Mouse (Mus musculus): ENCODE results near the gene Best1. TPM values are rescaled to one million over a fixed set of nuclear protein-coding genes. Genes with fewer than 3 reads are reported as not detected.

Gene Best1
- polyA plus RNA-seq, 1 experiment from 2014 or later: 0.24 TPM

- no peaks in the 10 kb centered on the region for H3K9me3 ChIP-seq (ENCODE audit: control insufficient read depth, low read length)
- H3K4me1 ChIP-seq (ENCODE audit: control insufficient read depth in 2 of 2, insufficient read depth in 2 of 2, low read length in 2 of 2): peaks cover 52 to 83% of the 10 kb centered on the region in 2 experiments
- peak overlapping the region; percentile 57 to 82 for H3K4me3 ChIP-seq (ENCODE audit: control insufficient read depth in 1 of 2, insufficient read depth in 1 of 2, low read depth in 1 of 2, low read length in 2 of 2)
- WGBS: 41% methylated on average over 4 of the region's 4 CpGs
- H3K27me3 ChIP-seq (ENCODE audit: control insufficient read depth, insufficient read depth, low read length): no peaks in the 10 kb centered on the region
- peak overlapping the region; percentile 87 for H3K4me2 ChIP-seq (ENCODE audit: low read length)
- peaks cover 16% of the 10 kb centered on the region for H3K36me3 ChIP-seq (ENCODE audit: control insufficient read depth, insufficient read depth, low read length)
- H3K27ac ChIP-seq (replicated peaks in 1 of 2; ENCODE audit: control insufficient read depth in 1 of 2, insufficient read depth in 1 of 2, low read depth in 2 of 2, low read length in 2 of 2): peak overlapping the region; percentile 97
- no peak for ATAC-seq (ENCODE audit: insufficient number of reproducible peaks, insufficient read depth, low FRiP score, low read depth)
- peak overlapping the region; percentile 83 for H3K9ac ChIP-seq (ENCODE audit: low read length)
Measured at GRCm38 (mm10) chr19:10042816-10043215, 41.4 kb upstream of the Best1 start.

- Histone ChIP-seq H3K4me2 (ENCODE audit: low read length) (peak overlapping the region; percentile 87), H3K27me3 (ENCODE audit: control insufficient read depth, insufficient read depth, low read length) (no peaks in the 10 kb centered on the region), H3K27ac (replicated peaks in 1 of 2; ENCODE audit: control insufficient read depth in 1 of 2, insufficient read depth in 1 of 2, low read depth in 2 of 2, low read length in 2 of 2) (peak overlapping the region; percentile 97), H3K9ac (ENCODE audit: low read length) (peak overlapping the region; percentile 83), H3K4me3 (ENCODE audit: control insufficient read depth in 1 of 2, insufficient read depth in 1 of 2, low read depth in 1 of 2, low read length in 2 of 2) (peak overlapping the region; percentile 57 to 82), H3K4me1 (ENCODE audit: control insufficient read depth in 2 of 2, insufficient read depth in 2 of 2, low read length in 2 of 2) (peaks cover 49 to 87% of the 10 kb centered on the region in 2 experiments), H3K9me3 (ENCODE audit: control insufficient read depth, low read length) (no peaks in the 10 kb centered on the region), H3K36me3 (ENCODE audit: control insufficient read depth, insufficient read depth, low read length) (peaks cover 16% of the 10 kb centered on the region)
- ATAC-seq (ENCODE audit: insufficient number of reproducible peaks, insufficient read depth, low FRiP score, low read depth): peak; percentile 19; the same call in 1 of the 2 replicates
- WGBS: 17% methylated on average over 6 of the region's 6 CpGs
Measured at GRCm38 (mm10) chr19:10042232-10042631, 40.8 kb upstream of the Best1 start.

GRCm38 (mm10) chr19:10041388-10042148 is 40.1 kb upstream of the Best1 start, which contains the start of gene Fads3:
Gene Fads3, plus strand, starts transcription at chr19:10041569.
- H3K9ac ChIP-seq (ENCODE audit: low read length): peak within 1 kb of the TSS; percentile 83
- peak within 1 kb of the TSS; percentile 97 for H3K27ac ChIP-seq (replicated peaks in 1 of 2; ENCODE audit: control insufficient read depth in 1 of 2, insufficient read depth in 1 of 2, low read depth in 2 of 2, low read length in 2 of 2)
- no peaks in the 10 kb centered on the region for H3K9me3 ChIP-seq (ENCODE audit: control insufficient read depth, low read length)
- no peaks in the 10 kb centered on the region for H3K27me3 ChIP-seq (ENCODE audit: control insufficient read depth, insufficient read depth, low read length)
- ATAC-seq (ENCODE audit: insufficient number of reproducible peaks, insufficient read depth, low FRiP score, low read depth): peak; percentile 81
- peak within 1 kb of the TSS; percentile 87 for H3K4me2 ChIP-seq (ENCODE audit: low read length)
- peak within 1 kb of the TSS; percentile 57 to 82 for H3K4me3 ChIP-seq (ENCODE audit: control insufficient read depth in 1 of 2, insufficient read depth in 1 of 2, low read depth in 1 of 2, low read length in 2 of 2)
- WGBS: under 1% methylated on average over 64 of the region's 69 CpGs
- peaks cover 16% of the 10 kb centered on the region for H3K36me3 ChIP-seq (ENCODE audit: control insufficient read depth, insufficient read depth, low read length)
- peaks cover 43 to 83% of the 10 kb centered on the region in 2 experiments for H3K4me1 ChIP-seq (ENCODE audit: control insufficient read depth in 2 of 2, insufficient read depth in 2 of 2, low read length in 2 of 2)

- Histone ChIP-seq H3K27ac (replicated peaks in 1 of 2; ENCODE audit: control insufficient read depth in 1 of 2, insufficient read depth in 1 of 2, low read depth in 2 of 2, low read length in 2 of 2) (peak overlapping the region; percentile 56 to 97), H3K36me3 (ENCODE audit: control insufficient read depth, insufficient read depth, low read length) (peaks cover 23% of the 10 kb centered on the region), H3K9ac (ENCODE audit: low read length) (peak overlapping the region; percentile 83), H3K27me3 (ENCODE audit: control insufficient read depth, insufficient read depth, low read length) (no peaks in the 10 kb centered on the region), H3K4me2 (ENCODE audit: low read length) (peak overlapping the region; percentile 87), H3K4me3 (ENCODE audit: control insufficient read depth in 1 of 2, insufficient read depth in 1 of 2, low read depth in 1 of 2, low read length in 2 of 2) (peak overlapping the region; percentile 57 to 82), H3K9me3 (ENCODE audit: control insufficient read depth, low read length) (no peaks in the 10 kb centered on the region), H3K4me1 (ENCODE audit: control insufficient read depth in 2 of 2, insufficient read depth in 2 of 2, low read length in 2 of 2) (peaks cover 37 to 76% of the 10 kb centered on the region in 2 experiments)
- 12% methylated on average over 19 of the region's 20 CpGs for WGBS
- no peak for ATAC-seq (ENCODE audit: insufficient number of reproducible peaks, insufficient read depth, low FRiP score, low read depth)
Measured at GRCm38 (mm10) chr19:10040866-10041387, 39.5 kb upstream of the Best1 start.

- H3K36me3 ChIP-seq (ENCODE audit: control insufficient read depth, insufficient read depth, low read length): peaks cover 19% of the 10 kb centered on the region
- no peak overlapping the region for H3K9ac ChIP-seq (ENCODE audit: low read length)
- H3K4me3 ChIP-seq (ENCODE audit: control insufficient read depth in 1 of 2, insufficient read depth in 1 of 2, low read depth in 1 of 2, low read length in 2 of 2): no peak overlapping the region
- H3K27ac ChIP-seq (replicated peaks in 1 of 2; ENCODE audit: control insufficient read depth in 1 of 2, insufficient read depth in 1 of 2, low read depth in 2 of 2, low read length in 2 of 2): peak overlapping the region; percentile 77 to 92
- 77% methylated on average over 2 of the region's 2 CpGs for WGBS
- ATAC-seq (ENCODE audit: insufficient number of reproducible peaks, insufficient read depth, low FRiP score, low read depth): no peak
- H3K9me3 ChIP-seq (ENCODE audit: control insufficient read depth, low read length): no peaks in the 10 kb centered on the region
- H3K4me1 ChIP-seq (ENCODE audit: control insufficient read depth in 2 of 2, insufficient read depth in 2 of 2, low read length in 2 of 2): peaks cover 38 to 68% of the 10 kb centered on the region in 2 experiments
- H3K27me3 ChIP-seq (ENCODE audit: control insufficient read depth, insufficient read depth, low read length): no peaks in the 10 kb centered on the region
- H3K4me2 ChIP-seq (ENCODE audit: low read length): peak overlapping the region; percentile 41
Measured at GRCm38 (mm10) chr19:10039615-10040014, 38.2 kb upstream of the Best1 start.

- no peaks in the 10 kb centered on the region for H3K9me3 ChIP-seq (ENCODE audit: control insufficient read depth, low read length)
- H3K27ac ChIP-seq (replicated peaks in 1 of 2; ENCODE audit: control insufficient read depth in 1 of 2, insufficient read depth in 1 of 2, low read depth in 2 of 2, low read length in 2 of 2): peak overlapping the region; percentile 77 to 92
- no peak for ATAC-seq (ENCODE audit: insufficient number of reproducible peaks, insufficient read depth, low FRiP score, low read depth)
- no peaks in the 10 kb centered on the region for H3K27me3 ChIP-seq (ENCODE audit: control insufficient read depth, insufficient read depth, low read length)
- peaks cover 36 to 61% of the 10 kb centered on the region in 2 experiments for H3K4me1 ChIP-seq (ENCODE audit: control insufficient read depth in 2 of 2, insufficient read depth in 2 of 2, low read length in 2 of 2)
- H3K4me3 ChIP-seq (ENCODE audit: control insufficient read depth in 1 of 2, insufficient read depth in 1 of 2, low read depth in 1 of 2, low read length in 2 of 2): no peak overlapping the region
- 4% methylated on average over 3 of the region's 3 CpGs for WGBS
- peak overlapping the region; percentile 9; the same call in 1 of the 2 replicates for H3K9ac ChIP-seq (ENCODE audit: low read length)
- peaks cover 19% of the 10 kb centered on the region for H3K36me3 ChIP-seq (ENCODE audit: control insufficient read depth, insufficient read depth, low read length)
- H3K4me2 ChIP-seq (ENCODE audit: low read length): peak overlapping the region; percentile 41
Measured at GRCm38 (mm10) chr19:10038910-10039309, 37.5 kb upstream of the Best1 start.

- no peak for ATAC-seq (ENCODE audit: insufficient number of reproducible peaks, insufficient read depth, low FRiP score, low read depth)
- H3K4me1 ChIP-seq (ENCODE audit: control insufficient read depth in 2 of 2, insufficient read depth in 2 of 2, low read length in 2 of 2): peaks cover 31 to 56% of the 10 kb centered on the region in 2 experiments
Measured at GRCm38 (mm10) chr19:10038364-10038763, 36.9 kb upstream of the Best1 start.

More at GRCm38 (mm10) chr19:10038364-10038763, 36.9 kb upstream of the Best1 start:
- Histone ChIP-seq H3K36me3 (ENCODE audit: control insufficient read depth, insufficient read depth, low read length) (peaks cover 22% of the 10 kb centered on the region), H3K4me3 (ENCODE audit: control insufficient read depth in 1 of 2, insufficient read depth in 1 of 2, low read depth in 1 of 2, low read length in 2 of 2) (no peak overlapping the region), H3K4me2 (ENCODE audit: low read length) (peak overlapping the region; percentile 41), H3K9ac (ENCODE audit: low read length) (peak overlapping the region; percentile 9; the same call in 1 of the 2 replicates), H3K27ac (replicated peaks in 1 of 2; ENCODE audit: control insufficient read depth in 1 of 2, insufficient read depth in 1 of 2, low read depth in 2 of 2, low read length in 2 of 2) (peak overlapping the region; percentile 77 to 92), H3K27me3 (ENCODE audit: control insufficient read depth, insufficient read depth, low read length) (no peaks in the 10 kb centered on the region), H3K9me3 (ENCODE audit: control insufficient read depth, low read length) (no peaks in the 10 kb centered on the region)
- WGBS: 43% methylated on average over 3 of the region's 3 CpGs

Measured in heart, embryonic 14.5 days (tissue).